Mouse (Mus musculus): ENCODE results near the gene Minos1. TPM values are rescaled to one million over a fixed set of nuclear protein-coding genes. Genes with fewer than 3 reads are reported as not detected.

The Minos1 gene
- polyA plus RNA-seq, 1 experiment from 2014 or later = 852 TPM

DNA sequence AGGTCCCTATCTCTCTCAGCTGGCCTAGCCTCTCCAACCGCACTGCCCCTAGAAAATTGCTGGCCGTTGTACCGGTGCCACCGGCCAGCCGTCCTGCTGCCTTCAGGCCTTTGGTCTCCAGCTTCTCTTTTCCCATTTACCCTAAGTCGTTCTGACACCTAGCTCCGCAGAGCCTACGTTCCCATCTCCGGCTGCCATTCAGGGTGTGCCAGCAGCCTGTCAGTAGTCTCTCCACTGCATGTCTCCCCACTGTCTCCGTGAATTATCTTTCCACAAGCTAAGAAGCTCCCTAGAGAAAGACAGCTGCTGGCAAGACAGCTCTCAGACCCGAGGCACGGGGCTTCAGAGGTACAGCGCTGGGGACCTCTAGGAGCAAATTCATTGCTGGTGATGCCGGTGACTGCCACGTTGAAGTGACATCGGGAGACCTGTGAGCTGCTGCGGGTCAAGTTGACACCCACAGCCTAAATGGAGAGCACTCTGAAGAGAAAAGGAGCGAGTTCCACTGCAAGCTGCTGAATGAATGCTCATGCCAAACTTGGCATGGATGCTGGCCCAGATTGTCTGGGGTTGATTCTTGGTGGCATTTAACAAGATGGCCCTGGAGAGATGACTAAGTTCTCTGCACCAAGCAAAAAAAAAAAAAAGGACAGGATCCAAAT lies 49.5 kb downstream of the Minos1 start:
- no peak for TF ChIP-seq CTCF (IDR thresholded peaks at IDR 0.05; ENCODE audit: low read depth)
- 81% methylated on average over 18 of the region's 18 CpGs for WGBS
- Histone ChIP-seq H3K27ac (ENCODE audit: low read depth, low read length) (no peak overlapping the region), H3K36me3 (ENCODE audit: control insufficient read depth, insufficient read depth) (no peaks in the 10 kb centered on the region), H3K4me3 (ENCODE audit: low read depth, low read length) (no peak overlapping the region), H3K27me3 (replicated peaks; ENCODE audit: control insufficient read depth, insufficient read depth, low read length) (peaks cover 5% of the 10 kb centered on the region), H3K9me3 (ENCODE audit: control insufficient read depth) (no peaks in the 10 kb centered on the region), H3K4me1 (replicated peaks; ENCODE audit: control insufficient read depth, insufficient read depth, low read length) (0 out of 2 replicates have a peak, but pooled peaks cover 8% of the 10 kb centered on the region), H3K9ac (ENCODE audit: low read depth, low read length) (no peak overlapping the region), H3K4me2 (replicated peaks; ENCODE audit: low read depth) (no peak overlapping the region)
- no peak for ATAC-seq

DNA sequence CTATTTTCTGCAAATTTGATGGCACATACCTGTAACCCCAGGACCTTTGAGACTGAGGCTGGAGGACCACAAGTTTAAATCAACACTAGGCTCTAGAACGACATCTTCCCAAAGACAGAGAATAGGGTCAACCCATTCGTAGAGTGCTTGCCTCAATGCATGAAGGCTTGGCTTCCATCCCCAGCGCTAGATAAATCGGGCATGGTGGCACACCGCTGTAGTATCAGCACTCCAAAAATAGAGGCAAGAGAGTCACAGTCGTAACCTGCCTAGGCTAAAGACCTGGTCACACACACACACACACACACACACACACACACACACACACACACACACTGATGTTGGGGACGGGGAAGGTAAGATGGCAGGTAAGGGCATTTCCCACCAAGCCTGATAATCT lies 50.7 kb downstream of the Minos1 start:
- Histone ChIP-seq H3K9me3 (ENCODE audit: control insufficient read depth) (no peaks in the 10 kb centered on the region), H3K4me2 (replicated peaks; ENCODE audit: low read depth) (no peak overlapping the region), H3K4me3 (ENCODE audit: low read depth, low read length) (no peak overlapping the region), H3K9ac (ENCODE audit: low read depth, low read length) (no peak overlapping the region), H3K36me3 (ENCODE audit: control insufficient read depth, insufficient read depth) (no peaks in the 10 kb centered on the region), H3K27me3 (replicated peaks; ENCODE audit: control insufficient read depth, insufficient read depth, low read length) (peaks cover 16% of the 10 kb centered on the region), H3K27ac (ENCODE audit: low read depth, low read length) (no peak overlapping the region), H3K4me1 (replicated peaks; ENCODE audit: control insufficient read depth, insufficient read depth, low read length) (peaks cover 11% of the 10 kb centered on the region; the same call in 1 of the 2 replicates)
- ATAC-seq = no peak
- 93% methylated on average over 7 of the region's 7 CpGs for WGBS
- no peak for TF ChIP-seq CTCF (IDR thresholded peaks at IDR 0.05; ENCODE audit: low read depth)

DNA sequence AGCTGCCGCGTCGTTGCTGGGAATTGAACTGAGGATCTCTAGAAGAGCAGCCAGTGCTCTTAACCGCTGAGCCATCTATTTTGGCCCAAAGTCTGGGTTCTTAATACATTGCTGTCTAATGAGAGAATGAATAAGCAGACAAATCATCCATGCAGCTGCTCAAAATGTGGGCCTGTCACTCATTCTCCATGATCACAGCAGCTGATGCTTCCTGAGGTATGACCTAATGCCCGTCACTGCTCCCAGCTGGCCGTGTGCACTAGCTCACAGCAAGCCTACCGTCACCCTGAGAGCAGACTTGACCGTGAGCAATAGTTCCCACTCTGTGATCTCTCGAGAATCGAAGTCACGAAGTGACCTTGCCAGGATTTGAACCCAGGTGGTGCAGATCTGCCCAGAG lies 51.5 kb downstream of the Minos1 start:
- H3K27me3 ChIP-seq (replicated peaks; ENCODE audit: control insufficient read depth, insufficient read depth, low read length) = peaks cover 24% of the 10 kb centered on the region
- WGBS = 89% methylated on average over 11 of the region's 11 CpGs
- no peak for TF ChIP-seq CTCF (IDR thresholded peaks at IDR 0.05; ENCODE audit: low read depth)
- no peak overlapping the region for H3K4me2 ChIP-seq (replicated peaks; ENCODE audit: low read depth)
- ATAC-seq = no peak
- no peaks in the 10 kb centered on the region for H3K9me3 ChIP-seq (ENCODE audit: control insufficient read depth)
- H3K4me1 ChIP-seq (replicated peaks; ENCODE audit: control insufficient read depth, insufficient read depth, low read length) = peaks cover 11% of the 10 kb centered on the region; the same call in 1 of the 2 replicates
- no peaks in the 10 kb centered on the region for H3K36me3 ChIP-seq (ENCODE audit: control insufficient read depth, insufficient read depth)
- no peak overlapping the region for H3K27ac ChIP-seq (ENCODE audit: low read depth, low read length)
- no peak overlapping the region for H3K9ac ChIP-seq (ENCODE audit: low read depth, low read length)
- no peak overlapping the region for H3K4me3 ChIP-seq (ENCODE audit: low read depth, low read length)

DNA sequence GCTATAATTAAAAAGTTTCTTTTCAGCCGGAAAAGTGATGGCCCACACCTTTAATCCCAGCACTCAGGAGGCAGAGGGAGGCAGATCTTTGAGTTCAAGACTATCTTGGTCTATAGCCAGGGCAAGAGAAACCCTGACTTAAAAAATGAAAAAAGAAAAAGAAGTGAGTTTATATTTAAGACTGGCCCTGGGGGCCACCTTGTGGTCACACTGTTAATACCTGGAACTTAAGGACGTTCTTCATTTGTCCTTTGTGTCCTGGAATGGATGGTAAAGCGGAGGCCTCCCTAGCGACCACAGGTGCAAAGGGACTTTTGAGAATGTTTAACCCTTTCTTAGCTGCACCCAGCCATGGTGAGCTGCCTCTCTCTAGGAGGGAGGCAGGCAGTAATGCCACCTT lies 52.2 kb downstream of the Minos1 start:
- Histone ChIP-seq H3K27ac (ENCODE audit: low read depth, low read length) (no peak overlapping the region), H3K4me1 (replicated peaks; ENCODE audit: control insufficient read depth, insufficient read depth, low read length) (peaks cover 11% of the 10 kb centered on the region; the same call in 1 of the 2 replicates), H3K36me3 (ENCODE audit: control insufficient read depth, insufficient read depth) (no peaks in the 10 kb centered on the region), H3K27me3 (replicated peaks; ENCODE audit: control insufficient read depth, insufficient read depth, low read length) (peaks cover 32% of the 10 kb centered on the region), H3K9me3 (ENCODE audit: control insufficient read depth) (no peaks in the 10 kb centered on the region), H3K9ac (ENCODE audit: low read depth, low read length) (no peak overlapping the region), H3K4me3 (ENCODE audit: low read depth, low read length) (no peak overlapping the region), H3K4me2 (replicated peaks; ENCODE audit: low read depth) (no peak overlapping the region)
- TF ChIP-seq CTCF (IDR thresholded peaks at IDR 0.05; ENCODE audit: low read depth) = peak; percentile 65
- ATAC-seq = no peak
- 18% methylated on average over 4 of the region's 4 CpGs for WGBS

DNA sequence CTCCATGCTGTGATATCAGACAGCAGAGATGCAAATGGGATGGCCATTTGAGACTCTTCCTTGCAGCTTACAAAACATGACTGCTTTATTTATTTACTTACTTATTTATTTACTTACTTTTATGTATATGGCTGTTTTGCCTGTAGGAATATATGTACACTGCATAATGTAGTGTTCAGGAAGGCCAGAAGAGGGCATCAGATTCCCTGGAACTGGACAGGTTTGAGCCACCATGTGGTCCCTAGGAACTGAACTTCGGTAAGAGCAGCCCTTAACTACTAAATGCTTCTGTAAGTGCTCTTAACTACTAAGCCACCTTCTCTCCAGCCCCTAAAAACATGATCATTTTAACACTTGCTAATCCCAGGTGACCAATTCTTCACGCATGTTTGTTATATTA lies 52.6 kb downstream of the Minos1 start:
- Histone ChIP-seq H3K27ac (ENCODE audit: low read depth, low read length) (no peak overlapping the region), H3K4me2 (replicated peaks; ENCODE audit: low read depth) (no peak overlapping the region), H3K9me3 (ENCODE audit: control insufficient read depth) (no peaks in the 10 kb centered on the region), H3K9ac (ENCODE audit: low read depth, low read length) (no peak overlapping the region), H3K36me3 (ENCODE audit: control insufficient read depth, insufficient read depth) (no peaks in the 10 kb centered on the region), H3K4me3 (ENCODE audit: low read depth, low read length) (no peak overlapping the region), H3K27me3 (replicated peaks; ENCODE audit: control insufficient read depth, insufficient read depth, low read length) (peaks cover 36% of the 10 kb centered on the region), H3K4me1 (replicated peaks; ENCODE audit: control insufficient read depth, insufficient read depth, low read length) (peaks cover 11% of the 10 kb centered on the region; the same call in 1 of the 2 replicates)
- ATAC-seq = no peak
- 39% methylated on average over 2 of the region's 2 CpGs for WGBS
- TF ChIP-seq CTCF (IDR thresholded peaks at IDR 0.05; ENCODE audit: low read depth) = peak; percentile 73

DNA sequence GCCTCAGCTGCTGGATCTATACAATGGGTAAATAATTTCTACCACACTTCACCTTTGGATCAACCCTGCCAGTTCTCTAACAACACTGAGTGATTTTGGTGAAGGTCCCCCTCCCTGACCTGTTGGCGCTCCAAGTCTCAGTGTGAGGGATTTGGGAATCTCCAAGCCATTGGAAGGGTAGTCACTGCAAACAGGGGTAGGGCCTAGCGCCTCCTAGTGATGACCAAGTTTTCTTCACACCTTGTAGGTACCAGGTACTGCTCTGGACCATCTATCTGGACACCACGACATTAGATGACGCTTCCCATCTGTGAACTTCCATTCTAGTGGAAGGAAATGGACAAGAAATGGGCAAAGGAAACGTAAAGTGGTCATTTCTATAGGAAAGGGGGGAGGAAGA lies 55.0 kb downstream of the Minos1 start:
- no peak overlapping the region for H3K27ac ChIP-seq (ENCODE audit: low read depth, low read length)
- H3K4me1 ChIP-seq (replicated peaks; ENCODE audit: control insufficient read depth, insufficient read depth, low read length) = peaks cover 3% of the 10 kb centered on the region; the same call in 1 of the 2 replicates
- H3K4me3 ChIP-seq (ENCODE audit: low read depth, low read length) = peak overlapping the region; percentile 51
- H3K27me3 ChIP-seq (replicated peaks; ENCODE audit: control insufficient read depth, insufficient read depth, low read length) = peaks cover 41% of the 10 kb centered on the region
- WGBS = 19% methylated on average over 5 of the region's 5 CpGs
- H3K4me2 ChIP-seq (replicated peaks; ENCODE audit: low read depth) = peak overlapping the region; percentile 91; the same call in 1 of the 2 replicates
- no peak for ATAC-seq
- H3K36me3 ChIP-seq (ENCODE audit: control insufficient read depth, insufficient read depth) = no peaks in the 10 kb centered on the region
- TF ChIP-seq CTCF (IDR thresholded peaks at IDR 0.05; ENCODE audit: low read depth) = peak; percentile 73
- H3K9me3 ChIP-seq (ENCODE audit: control insufficient read depth) = no peaks in the 10 kb centered on the region
- H3K9ac ChIP-seq (ENCODE audit: low read depth, low read length) = no peak overlapping the region

Measured in intestine, postnatal 0 days (tissue).